Mouse (Mus musculus) lung, postnatal 0 days (tissue): Measurements from ENCODE around the gene Susd6.

ENCODE experiments used
- CTCF ChIP-seq: IDR thresholded peaks from 2 replicates; pipeline ENCODE4 v1.5.1; 2016; ENCODE audit warnings: antibody characterized with exemption, mild to moderate bottlenecking
- EP300 ChIP-seq: IDR thresholded peaks from 2 replicates; pipeline ENCODE4 v1.6.1; 2016; ENCODE audit warnings: antibody characterized with exemption, mild to moderate bottlenecking, control low read depth

GRCm38 (mm10) chr12:80845901-80846300, 55.6 kb downstream of the Susd6 start:
- TF ChIP-seq CTCF (no peak), EP300 (no peak)
